Mouse (Mus musculus): ENCODE measurements around the gene Gale.
"Not testable (repeated sequence)": the region's sequence is repeated elsewhere in the genome, so short reads cannot be mapped to it uniquely, and the experiment has no call there.

Gale gene

DNA sequence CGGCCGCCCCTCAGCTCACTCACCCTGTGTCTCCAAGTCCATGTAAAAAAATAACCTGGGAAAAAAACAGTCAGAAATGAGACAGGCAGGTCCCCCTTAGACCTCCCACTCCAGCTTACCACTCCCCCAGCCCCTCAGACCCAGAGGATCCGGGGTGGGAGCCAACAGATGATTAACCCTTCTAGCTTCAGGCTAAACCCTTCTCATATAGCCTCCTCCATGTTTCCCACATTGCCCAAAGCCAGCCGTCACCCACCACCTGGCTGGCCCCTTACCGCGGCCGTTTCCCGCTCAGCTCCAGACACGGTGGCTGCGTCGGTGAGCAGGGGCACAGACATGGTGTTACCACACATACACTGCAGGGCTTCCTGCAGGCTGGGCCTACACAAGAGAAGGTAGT is 7.1 kb downstream of the Gale start:
- DNase-seq (ENCODE audit: low read depth, low spot score), result no peak

DNA sequence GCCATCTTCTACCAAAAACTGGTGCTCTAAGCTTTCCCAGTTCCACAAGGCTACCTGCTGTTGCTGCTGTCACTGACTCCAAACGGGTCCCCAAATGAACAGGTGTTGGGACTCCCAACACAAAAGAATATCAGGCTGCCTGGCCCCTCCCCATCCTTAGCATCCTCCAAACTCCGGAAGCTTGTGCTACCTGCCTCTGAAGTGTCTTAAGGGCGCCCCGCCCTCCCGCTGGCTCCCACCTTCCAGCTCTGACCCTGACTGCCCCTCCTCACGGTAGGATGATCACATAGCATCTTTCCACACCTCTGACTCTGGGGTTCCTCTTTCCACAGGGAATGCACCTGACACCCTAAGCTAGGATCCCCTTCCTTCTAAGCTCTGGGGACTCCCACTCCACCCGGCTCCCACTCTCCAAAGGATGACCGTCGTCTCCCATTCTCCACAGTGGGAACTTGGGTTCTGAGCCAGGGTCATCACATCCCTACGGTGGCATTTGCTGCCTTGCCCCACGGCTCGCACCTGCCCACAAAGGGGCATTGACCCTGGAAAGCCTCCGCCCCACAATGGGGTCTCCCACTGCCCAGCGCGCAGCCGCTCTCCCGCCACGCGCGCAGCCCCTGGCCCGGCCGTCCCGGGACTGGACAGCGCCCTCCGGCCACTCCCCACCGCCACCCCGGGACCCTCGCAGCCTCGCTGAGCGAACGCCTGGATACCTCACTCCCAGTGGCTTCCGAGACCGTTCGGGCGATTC is 8.5 kb downstream of the Gale start:
- no peak for DNase-seq (ENCODE audit: low read depth, low spot score)

DNA sequence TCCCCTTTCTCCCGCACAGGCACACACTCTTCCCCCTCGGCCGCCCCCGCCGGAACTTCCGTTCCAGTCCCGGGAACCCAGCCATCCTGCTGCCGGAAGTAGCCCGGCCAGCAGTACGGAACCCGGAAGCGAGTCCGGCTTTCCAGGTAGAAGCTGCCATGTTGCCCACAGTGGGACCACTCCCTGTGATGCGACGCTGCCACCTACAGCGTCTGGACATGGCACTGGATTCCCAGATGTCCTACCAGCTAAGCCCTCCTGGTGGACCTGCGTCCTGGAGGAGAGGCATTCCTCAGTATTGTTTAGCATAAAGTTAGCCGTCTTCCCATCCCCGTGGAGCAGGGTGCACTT is 9.0 kb downstream of the Gale start, which contains the start of gene Lypla2:
Lypla2 (minus strand) TSS at position 71 of the 351 bp plus-strand sequence.
- peak; percentile 84 for DNase-seq (ENCODE audit: low read depth, low spot score)

DNA sequence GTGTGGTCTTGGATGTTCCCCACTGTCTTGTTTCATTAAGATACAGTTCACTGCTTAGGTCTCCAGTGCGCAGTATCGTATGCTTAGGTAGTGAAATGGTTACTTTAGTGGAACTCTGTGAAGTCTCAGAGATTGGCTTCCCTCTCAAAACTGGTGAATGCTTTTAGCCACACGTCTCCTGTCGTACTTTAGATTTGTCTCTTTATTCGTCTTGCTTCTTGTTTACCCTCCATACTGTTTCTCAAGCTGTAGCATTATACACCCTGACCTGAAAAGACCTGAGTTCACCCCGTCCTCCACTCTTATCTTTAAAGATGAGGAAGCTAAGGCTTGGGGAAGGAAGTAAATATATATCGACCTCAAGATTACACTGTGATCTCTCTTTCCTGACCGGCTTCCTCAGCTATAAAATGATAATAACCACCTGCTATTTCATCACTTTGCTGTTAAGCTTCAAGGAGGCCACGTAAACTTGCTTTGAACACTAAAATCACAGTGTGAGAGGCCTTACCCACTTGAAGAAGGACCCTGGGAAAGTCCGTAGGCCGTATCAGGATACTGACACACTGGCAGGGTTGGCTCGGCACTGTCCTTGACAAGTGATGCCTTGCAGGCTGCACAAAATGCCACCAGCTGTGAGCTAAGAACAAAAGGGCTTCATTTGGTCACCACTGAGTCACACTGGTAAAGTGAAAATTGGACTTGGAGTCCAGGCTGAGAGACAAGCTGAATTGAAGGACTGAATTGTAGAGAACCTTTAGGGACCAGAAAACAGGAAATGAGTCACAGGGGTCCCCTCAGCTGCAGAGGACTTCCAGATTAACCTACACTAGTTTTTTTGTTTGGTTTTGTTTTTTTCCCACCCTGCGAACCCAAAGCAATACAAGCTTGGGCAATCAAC is 9.6 kb downstream of the Gale start:
- no peak for DNase-seq (ENCODE audit: low read depth, low spot score)

DNA sequence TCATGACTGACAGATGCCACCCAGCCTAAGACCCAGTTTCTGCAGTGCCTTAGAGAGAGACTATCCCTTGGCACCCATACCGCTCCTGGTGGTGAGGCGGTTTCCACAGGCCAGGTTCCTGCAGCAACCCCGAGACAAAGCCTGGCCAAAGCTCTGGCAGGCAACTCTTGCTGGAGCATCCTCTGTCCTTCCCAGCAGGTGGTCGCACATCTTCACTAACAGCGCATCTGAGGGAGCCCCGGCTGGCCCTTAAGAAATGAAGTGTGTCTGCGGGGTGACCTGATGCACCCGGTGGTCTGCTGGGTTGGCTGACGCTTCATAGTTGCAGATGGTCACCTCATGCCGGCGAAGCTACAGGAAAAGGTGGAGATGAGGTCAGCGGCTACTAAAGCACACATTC is 12.6 kb downstream of the Gale start:
- no peak for DNase-seq (ENCODE audit: low read depth, low spot score)

DNA sequence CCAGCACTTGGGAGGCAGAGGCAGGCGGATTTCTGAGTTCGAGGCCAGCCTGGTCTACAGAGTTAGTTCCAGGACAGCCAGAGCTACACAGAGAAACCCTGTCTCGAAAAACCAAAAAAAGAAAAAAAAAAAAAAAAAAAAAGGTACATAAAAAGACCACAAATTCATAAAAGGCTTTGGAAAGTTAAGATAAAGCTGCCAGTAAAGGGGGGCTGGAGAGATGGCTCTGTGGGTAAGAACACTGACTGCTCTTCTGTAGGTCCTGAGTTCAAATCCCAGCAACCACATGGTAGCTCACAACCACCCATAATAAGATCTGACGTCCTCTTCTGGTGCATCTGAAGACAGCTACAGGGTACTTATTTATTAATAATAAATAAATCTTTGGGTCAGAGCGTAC is 16.7 kb downstream of the Gale start:
- DNase-seq (ENCODE audit: low read depth, low spot score), result not testable (repeated sequence)

DNA sequence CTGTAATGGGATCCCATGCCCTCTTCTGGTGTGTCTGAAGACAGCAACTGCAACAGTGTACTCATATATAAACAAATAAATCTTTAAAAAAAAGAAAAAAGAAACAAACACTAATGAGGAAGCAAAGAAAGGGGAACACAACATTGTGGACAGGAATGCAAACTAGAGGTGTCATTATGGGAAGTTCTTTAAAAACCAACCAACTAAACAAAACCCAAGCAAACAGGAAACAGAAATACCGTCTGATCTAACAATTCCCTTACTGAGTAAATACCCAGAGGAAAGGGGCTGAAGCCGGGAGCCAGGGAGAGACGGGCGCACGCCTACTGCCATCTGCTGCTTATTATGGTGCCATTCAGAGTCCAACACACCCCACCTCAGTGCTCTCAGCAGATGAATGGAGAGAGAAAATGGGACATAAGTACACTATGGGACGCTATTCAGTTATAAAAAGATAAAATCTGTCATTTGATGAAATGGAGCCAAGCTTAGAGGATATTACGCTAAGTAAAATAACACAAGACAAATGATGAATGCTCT is 18.1 kb downstream of the Gale start:
- DNase-seq (ENCODE audit: low read depth, low spot score), result no peak

DNA sequence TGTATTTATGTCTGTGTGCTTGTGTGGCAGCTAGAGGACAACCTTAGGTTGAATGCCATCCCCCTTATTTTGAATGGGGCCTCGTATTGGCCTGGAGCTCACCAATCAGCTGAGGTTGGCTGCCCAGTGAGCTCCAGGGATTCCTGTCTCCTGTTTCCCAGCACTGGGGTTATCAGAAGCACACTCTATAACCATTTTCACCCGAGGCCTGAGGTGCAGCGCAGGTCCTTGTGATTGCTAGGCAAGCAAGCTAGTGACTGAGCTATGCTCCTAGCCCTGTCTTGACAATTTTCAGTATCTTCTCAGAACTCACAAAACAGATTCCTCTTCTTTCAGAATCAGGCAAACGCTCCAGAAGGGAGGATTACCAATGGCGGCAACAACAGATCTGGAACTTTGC is 21.0 kb downstream of the Gale start:
- DNase-seq (ENCODE audit: low read depth, low spot score), result no peak

DNA sequence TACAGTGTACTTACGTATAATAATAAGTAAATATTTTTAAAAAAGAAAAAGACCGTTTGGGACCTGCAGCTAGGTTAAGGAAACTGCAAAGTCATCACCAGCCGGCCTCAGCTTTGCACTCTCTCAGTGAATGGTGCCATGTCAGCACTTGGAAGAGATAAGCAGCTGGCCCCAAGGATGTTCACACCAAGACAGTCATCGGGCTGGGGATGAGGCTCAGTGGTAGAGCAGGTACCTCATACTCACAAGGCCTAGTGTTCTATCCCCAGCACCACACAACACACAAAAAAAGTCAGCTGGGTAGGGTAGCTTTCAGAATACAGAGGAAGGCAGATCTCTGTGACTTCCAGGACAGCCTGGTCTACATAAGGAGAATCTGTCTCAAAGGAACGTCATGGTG is 21.7 kb downstream of the Gale start:
- DNase-seq (ENCODE audit: low read depth, low spot score), result no peak

DNA sequence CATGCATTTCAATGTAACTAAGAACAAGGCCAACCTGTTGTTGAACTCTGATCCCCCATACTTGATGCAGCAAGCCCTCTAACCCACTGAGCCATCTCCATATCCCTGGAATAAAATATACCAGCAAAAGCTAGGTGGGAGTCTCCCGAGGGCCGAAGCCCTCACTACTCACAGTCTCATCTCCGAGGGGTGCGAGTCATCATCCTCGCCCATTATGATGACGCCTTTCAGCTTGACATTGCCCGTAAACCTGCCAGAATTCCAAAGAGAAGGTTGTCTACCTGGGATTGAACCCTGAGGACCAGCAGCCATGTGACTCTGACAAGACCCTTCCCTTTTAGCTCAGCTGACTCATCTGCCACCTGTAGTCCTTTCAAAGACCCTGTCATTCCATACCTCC is 22.2 kb downstream of the Gale start:
- no peak for DNase-seq (ENCODE audit: low read depth, low spot score)

DNA sequence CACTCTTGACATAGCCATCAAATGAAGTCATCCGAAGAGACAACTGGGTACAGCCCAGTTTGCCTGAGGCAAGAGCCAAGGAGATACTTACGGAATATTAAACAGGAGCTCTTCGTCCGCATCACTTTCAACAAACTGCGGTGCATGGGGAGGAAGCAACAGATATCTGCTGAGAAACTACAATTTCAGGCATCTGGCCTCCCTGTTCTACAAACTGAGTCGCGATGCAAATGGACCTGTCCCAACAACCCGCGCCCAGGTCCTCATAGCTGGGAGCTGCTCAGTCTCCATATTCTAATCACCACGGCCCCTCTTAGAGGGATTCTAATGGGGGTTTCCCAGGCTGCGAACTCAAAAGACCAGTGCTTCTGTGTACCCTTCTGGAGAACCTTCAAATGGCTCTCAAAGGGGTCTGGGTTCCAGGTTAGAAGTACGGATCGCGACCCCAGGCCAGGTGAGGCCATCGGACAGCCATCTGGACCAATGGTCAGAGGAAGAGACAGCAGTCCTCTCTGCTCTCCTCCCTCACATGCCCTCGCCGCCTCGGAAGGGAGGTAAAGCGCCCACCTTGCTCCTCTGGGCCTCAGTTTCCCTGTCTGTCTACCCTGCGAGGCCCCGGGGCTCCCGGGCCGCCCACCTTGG is 22.9 kb downstream of the Gale start:
- no peak for DNase-seq (ENCODE audit: low read depth, low spot score)

DNA sequence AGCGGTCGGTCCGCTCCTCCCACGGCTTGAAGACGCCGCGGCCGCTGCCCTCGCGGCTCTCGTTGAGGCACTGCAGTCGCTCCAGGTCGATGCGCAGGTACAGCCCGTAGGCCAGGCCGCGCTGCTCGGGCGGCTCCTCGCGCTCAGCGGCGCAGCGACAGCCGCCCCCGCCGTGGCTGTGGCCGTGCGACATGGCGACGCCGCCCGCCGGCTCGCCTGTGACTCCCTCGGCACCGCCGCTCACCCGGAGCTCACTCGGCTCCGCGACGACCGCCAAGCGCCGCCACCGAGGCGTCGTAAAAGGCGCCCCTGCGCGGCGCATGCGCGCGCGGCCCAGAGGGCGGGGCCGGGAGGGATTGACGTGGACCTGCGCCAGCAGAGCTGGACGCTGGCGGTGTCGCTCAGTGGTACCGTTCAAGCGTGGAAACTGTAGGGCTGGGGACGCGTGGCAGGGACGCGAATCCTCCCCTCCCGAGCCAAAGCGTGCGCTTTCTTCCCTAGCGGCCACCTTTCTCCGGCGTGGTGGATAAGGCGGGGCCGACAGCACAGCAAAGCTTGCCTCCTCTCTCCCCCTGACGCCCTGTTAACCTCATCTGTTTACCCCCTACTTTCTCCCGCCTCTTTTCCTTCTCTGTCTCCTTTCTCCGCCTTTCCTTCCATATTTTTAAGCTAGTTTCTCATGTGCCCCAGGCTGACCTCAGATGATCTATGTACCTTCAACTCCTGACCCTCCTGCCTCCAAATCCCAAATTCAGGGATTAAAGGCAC is 23.6 kb downstream of the Gale start, which contains the start of gene Pithd1:
Pithd1 (minus strand) TSS at position 322 of the 768 bp plus-strand sequence.
- DNase-seq (ENCODE audit: low read depth, low spot score), result peak; percentile 95

DNA sequence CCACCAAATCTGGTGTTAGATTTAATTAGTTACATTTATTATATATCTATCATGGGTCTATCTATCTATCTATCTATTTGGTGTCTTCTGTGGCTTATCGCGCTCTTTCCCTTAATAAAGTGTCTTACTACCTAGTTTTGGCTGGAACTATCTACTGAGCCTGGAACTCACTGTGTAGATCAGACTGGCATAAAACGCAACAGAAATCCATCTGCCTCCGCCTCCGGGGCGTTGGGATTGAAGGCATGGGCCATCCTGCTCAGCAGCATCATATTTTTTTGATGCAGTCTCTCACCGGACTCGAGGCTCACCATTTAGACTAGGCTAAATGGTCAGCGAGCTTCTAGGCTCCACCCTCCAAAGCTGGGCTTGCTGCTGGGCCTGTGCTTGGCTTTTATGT is 24.2 kb downstream of the Gale start:
- DNase-seq (ENCODE audit: low read depth, low spot score), result no peak

DNA sequence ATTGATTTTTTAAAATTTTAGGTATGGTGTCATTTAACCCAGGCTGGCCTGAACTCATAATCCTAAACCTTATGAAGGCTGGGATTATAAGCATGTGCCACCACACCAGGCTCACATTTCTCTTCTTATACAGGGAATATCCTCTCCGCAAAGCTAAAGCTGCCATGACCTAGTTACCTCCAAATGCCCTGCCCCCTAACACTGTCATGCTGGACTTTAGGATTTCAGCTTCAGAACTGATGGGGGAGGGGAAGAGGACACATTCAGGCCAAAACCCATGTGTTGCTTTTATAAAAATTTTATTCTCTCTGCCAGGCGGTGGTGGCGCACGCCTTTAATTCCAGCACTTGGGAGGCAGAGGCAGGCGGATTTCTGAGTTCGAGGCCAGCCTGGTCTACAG is 30.4 kb downstream of the Gale start:
- DNase-seq (ENCODE audit: low read depth, low spot score), result no peak

DNA sequence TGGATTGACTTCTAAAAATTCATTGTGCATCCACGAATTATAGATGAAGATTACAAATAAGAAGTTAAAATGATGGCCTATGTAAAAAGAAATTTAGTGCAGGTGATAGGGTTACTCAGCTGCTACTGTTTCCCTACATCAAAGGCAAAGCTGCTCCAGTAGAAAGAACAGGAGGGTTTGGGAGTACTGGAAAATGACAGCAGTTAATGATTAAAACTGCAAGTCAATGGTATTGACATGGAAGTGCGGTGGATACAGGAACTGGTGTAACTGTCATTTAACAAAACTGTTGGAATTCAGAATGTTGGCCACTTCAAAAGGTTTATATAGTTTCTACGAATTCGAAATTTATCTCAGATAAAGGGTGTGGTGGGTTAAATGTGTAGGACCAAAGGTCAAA is 31.6 kb downstream of the Gale start:
- no peak for DNase-seq (ENCODE audit: low read depth, low spot score)

DNA sequence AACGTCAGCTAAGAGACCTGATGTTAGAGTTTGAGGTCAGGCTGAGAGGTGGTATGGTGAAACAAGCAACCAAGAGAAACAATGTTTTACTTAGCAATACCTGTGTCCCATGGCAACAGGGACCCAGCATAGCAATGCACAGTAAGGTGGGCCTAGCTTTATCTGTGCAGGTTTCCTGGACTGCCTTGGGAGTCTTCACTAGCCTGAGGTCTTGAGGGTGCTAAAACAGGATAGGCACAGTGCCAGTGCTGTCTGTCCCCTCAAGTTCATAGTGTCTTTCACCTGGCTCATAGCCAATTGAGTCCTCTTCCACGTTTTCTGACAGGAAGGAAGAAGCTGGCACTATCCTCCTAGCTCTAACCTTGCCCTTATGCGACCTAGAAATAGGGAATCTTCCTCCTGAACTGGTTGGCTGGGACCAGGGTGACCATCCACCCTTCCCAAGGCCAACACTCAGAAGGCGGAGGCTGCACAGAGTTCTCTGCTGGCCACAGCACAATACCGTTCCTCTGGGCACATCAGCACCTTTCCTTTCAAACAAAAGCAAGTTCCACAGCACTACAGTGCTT is 40.7 kb downstream of the Gale start:
- DNase-seq (ENCODE audit: low read depth, low spot score), result no peak

DNA sequence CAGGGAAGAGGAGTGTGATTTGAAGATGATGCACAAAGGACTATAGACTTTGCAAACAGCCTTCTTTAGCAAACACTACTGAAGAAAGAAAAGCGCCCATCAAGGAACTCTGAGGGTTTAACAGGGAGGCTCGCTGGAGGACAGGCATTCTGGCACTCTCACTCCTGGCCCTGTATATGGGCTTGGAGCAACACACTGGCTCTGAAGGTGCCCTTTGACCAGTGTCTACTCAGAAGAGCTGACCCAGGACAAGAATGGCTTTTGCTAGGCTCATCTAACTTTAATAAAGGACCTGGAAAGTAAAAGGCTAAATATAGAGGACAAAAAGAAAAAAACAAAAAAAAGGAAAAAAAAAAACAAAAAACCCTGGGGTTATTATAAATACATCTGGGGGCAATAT is 41.4 kb downstream of the Gale start:
- DNase-seq (ENCODE audit: low read depth, low spot score), result no peak

DNA sequence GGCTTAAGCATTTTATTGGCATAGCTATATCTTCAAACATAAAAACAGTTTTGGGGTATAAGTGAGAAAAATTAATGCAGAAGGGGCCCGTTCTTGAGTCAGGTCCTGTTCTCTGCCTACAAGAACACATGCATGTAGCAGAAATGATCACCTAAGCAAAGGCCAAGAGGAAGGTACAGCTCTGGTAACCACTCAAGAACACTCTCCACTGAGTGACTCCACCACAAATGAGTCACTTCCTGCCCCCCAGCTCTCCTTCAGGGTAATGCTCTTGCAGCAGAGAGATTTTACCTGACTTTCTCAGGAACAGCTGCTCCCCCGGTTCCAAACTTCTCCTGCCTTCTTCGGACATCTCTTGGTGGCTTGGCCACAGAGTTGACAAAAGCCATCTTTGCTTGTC is 43.3 kb downstream of the Gale start:
- DNase-seq (ENCODE audit: low read depth, low spot score), result no peak

DNA sequence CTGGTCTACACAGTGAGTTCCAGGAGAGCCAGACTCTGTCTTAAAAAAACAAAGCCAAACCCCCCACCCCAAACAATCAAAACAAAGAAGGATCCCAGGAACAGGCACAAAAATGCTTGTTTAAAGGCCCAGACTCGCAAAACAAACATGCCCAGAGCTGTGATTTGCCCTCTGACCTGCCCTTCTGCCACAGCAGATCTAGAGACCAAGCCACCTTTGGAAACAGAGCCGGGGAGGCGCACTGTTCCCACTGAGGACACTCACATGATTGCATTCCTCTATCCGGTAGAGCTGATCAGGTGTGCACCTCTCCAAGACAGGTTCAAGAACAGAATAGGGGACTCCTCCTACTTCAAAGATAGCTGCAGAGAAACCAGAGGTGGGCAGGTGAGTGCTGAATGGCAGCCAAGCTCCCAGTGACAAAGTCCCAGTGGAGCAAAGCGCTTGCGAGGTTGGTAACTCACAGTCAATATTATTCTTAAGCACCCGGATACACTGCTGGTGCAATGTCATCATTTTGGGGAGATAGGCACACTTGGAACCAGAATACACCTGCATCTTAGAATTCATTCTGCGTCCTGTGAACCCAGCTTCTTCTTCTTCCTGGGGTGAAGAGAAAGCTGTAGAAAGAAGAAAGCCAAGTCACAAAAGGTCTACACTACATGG is 45.4 kb downstream of the Gale start:
- no peak for DNase-seq (ENCODE audit: low read depth, low spot score)

DNA sequence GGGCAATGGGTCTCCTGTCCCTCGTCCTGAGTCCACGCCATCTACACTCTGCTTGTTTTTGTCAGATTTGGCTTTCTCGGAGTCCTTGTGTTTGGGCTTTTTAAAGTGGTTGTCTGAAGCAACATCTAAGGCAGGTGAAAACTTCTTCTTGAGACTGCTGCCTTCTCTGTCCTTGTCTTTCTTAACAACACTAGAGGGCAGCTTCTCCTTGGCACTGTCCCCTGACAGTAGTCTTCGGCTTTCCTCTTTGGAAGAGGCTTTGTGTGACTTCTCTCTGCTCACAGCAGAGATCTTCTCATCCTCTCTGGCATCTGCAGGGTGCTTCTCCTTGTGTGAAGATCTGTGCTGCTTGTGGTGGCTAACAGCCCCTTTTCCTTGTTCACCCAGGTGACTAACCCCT is 47.1 kb downstream of the Gale start:
- no peak for DNase-seq (ENCODE audit: low read depth, low spot score)

Measured in skeletal muscle tissue, adult 2 months (tissue).